Mouse (Mus musculus) adrenal gland, adult (tissue): Measurements from ENCODE around the gene Gm1043.
A peak's percentile ranks its signal among the peaks of the same experiment; 100 is the strongest.

ENCODE experiments used
- DNase-seq, 2 experiments: peaks; one replicate each; pipeline ENCODE4 v3.0.0; 2022 to 2023; ENCODE audit warnings: low spot score in 1 of 2; ENCODE audit not compliant: inconsistent age in 2 of 2

Gm1043 gene

GRCm38 (mm10) chr5:37107611-37108010 lies 22.4 kb downstream of the Gm1043 start:
- no peak for DNase-seq

GRCm38 (mm10) chr5:37109280-37109849 lies 24.2 kb downstream of the Gm1043 start:
- peak; percentile 82 to 94 for DNase-seq

- no peak for DNase-seq
Observed at GRCm38 (mm10) chr5:37112389-37112788, 27.2 kb downstream of the Gm1043 start.

DNA sequence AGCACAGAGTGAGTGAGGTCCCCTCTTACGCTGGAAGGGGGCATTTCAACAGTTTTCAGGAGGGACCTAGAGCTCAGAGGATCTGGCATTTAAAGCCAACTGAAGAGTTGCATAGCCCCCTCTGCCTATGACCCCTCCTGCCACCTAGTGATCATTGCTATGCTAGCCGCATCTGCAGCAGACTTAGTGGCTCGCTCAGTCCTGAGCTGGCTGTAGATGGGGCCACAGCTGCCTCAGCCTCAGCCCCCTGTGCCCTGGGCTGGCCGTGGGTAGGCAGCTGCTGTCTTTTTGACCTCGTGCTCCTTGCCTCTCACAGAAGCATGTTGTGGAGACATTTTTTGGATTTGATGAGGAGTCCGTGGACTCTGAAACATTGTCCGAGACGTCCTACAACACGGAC lies 32.0 kb downstream of the Gm1043 start:
- DNase-seq = no peak

GRCm38 (mm10) chr5:37118242-37118641 lies 33.1 kb downstream of the Gm1043 start:
- peak in 1 of 2 experiments; percentile 43 for DNase-seq

DNA sequence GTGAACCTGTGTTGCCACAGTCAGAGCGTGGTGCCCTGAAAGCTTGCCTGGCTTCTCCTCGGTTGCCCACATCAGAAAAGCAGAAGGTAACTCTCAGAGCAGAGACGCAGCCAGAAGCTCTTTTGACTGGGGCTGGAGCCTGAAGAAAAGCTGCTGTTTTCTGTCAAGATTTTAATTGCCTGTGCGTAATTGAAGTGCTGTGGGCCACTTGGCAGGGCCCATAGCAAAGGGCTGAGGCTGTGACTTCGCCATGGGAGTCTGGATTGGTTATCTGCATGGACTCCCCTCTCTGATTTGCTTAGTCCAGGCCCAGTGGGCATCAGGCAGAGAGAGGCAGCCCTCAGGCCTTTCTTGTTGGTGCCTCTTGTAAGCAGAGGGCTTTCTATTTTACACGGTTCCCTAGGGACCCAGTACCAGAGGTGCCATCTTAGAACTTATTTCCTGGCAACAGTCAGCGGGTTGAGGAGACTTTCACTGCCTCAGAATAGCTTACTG lies 36.1 kb downstream of the Gm1043 start:
- no peak for DNase-seq

- DNase-seq = peak in 1 of 2 experiments; percentile 35
Observed at GRCm38 (mm10) chr5:37131841-37132240, 46.7 kb downstream of the Gm1043 start.

DNA sequence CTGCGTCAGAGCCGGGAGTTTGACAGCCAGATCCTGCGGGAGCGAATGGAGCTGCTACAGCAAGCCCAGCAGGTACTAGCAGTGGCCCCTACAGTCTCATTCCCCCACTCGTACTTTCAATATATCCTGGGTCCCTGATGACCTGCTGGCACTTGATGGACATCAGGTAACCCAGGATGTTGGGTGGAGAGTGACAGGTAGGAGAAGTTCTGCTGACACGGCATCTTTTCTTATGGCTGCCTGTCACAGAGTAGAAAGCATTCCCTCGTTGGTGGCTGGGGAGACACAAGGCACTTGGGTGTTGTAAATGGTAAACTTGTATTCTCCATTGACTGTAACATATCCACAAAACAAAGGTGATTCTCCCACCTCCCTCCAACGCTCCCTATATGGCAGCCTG lies 56.6 kb downstream of the Gm1043 start:
- DNase-seq = no peak

DNA sequence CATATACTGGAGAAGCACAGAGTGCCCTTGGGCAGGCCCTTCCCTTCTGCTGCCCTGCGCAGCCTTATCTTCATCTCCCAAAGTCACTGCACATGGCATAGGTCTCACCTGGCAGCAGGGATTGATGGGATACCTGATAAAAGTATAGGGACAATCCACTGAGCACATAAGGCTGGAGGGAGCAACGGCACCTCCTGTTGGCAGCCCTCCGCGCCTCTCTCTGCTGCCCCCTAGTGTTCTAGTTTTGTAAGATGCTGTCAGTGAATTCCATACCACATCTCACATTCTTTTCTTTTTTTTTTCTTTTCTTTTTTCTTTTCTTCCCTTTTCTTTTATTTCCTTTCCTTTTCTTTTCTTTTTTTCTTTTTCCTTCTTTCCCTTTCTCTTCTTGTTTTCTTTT lies 62.4 kb downstream of the Gm1043 start:
- peak; percentile 27 to 76 for DNase-seq

GRCm38 (mm10) chr5:37150650-37151049 lies 65.5 kb downstream of the Gm1043 start:
- DNase-seq = no peak

GRCm38 (mm10) chr5:37154472-37154871 lies 69.3 kb downstream of the Gm1043 start:
- no peak for DNase-seq

- no peak for DNase-seq
Observed at GRCm38 (mm10) chr5:37158408-37158807, 73.2 kb downstream of the Gm1043 start.

DNA sequence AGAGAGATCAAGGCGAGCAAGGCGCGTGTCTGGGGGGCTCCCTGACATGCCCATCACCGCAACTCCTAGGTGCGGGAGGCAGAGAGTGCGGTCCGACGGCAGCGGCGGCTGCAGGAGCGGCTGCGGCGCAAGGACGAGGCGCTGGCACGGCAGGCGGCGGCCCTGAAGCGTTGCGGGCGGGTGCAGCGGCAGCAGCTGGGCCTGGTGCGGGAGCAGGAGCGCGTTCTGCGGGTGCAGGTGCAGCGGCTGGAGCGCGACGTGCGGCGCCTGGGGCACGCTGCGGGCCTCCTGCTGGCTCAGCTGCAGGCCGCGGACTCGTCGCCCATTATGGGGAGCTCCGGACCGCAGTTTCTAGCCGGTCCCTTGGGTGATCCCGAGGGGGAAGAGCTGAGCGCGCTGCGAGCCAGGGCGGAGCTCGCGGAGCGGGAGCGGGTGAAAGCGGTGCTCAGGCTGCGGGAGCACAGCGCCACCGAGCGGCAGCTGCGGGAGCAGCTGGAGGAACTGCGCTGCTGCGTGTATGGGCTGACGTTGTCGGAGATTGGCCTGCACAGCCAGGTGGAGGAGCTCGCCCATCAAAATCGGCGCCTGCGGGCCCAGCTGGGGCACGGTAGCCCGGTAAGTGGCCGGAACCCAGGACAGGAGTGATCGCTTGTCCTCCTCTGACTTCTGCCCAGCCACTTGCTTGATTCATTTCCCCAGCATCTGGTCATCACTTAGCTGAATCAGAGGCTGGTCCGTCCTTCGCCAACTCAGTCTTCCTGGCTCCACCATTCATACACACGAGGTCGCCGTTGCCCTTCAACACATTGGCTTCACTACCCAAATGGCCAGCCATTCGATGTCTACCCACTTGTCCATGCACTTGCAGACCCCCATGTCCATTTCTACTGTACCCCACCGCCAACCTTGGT lies 78.0 kb downstream of the Gm1043 start:
- peak; percentile 72 to 87 for DNase-seq

GRCm38 (mm10) chr5:37176466-37176865 lies 91.3 kb downstream of the Gm1043 start:
- DNase-seq = no peak

- DNase-seq = no peak
Observed at GRCm38 (mm10) chr5:37177061-37177460, 91.9 kb downstream of the Gm1043 start.

- DNase-seq = no peak
Observed at GRCm38 (mm10) chr5:37178811-37179210, 93.6 kb downstream of the Gm1043 start.

- DNase-seq = no peak
Observed at GRCm38 (mm10) chr5:37179872-37180271, 94.7 kb downstream of the Gm1043 start.

DNA sequence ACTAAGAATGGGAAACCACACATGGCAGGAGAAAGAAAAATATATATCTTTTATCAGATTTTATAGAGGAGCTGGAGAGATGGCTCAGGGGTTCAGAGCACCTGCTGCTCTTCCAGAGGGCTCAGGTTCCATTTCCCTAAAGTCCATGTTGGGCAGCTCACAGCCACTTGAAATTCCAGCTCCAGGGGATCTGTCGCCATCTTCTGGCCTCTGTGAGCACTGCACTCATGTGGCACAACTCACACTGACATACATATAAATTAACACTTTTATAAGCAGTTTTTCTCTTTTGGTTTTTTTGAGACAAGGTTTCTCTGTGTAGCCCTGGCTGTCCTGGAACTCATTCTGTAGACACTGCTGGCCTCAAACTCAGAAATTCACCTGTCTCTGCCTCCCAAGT lies 95.5 kb downstream of the Gm1043 start:
- no peak for DNase-seq

DNA sequence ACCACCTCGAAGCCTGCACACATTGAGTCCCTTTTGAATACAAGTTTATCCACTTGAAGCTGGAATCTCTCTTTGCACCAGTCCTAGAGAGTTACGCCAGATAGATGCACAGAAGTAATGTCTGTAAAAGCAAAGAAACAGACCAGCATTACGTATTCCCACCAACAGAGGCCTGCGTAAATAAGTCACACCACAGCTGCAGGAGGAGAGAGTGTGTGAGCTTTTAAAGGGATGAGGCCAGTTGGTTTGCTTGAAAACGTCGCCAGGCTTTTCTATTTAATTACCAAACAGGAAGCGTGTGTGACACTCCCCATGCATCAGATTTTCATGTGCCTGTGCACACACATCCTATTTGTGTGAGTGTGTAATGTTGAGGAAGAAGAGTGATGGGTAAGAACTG lies 99.4 kb downstream of the Gm1043 start:
- DNase-seq = no peak

DNA sequence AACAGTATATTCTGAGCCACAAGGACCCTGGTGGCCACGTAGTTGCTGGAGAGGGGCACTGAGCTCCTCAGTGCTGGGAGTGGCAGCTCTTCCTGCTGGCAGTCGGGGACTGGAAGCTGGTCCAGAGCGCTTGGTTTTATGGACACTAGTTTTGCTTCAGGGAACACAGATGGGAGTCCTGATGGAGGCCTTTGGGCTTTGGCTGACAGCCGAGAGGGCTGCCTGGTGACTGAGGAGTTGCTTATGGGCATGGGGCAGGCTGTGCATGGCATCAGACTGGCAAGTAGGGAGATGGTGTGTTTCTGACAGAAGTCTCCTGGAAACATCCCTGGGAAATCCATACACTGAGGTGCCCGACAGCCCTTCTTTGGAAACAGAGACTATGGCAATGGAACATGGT lies 105.2 kb downstream of the Gm1043 start:
- no peak for DNase-seq

GRCm38 (mm10) chr5:37196196-37196595 lies 111.0 kb downstream of the Gm1043 start:
- no peak for DNase-seq

DNA sequence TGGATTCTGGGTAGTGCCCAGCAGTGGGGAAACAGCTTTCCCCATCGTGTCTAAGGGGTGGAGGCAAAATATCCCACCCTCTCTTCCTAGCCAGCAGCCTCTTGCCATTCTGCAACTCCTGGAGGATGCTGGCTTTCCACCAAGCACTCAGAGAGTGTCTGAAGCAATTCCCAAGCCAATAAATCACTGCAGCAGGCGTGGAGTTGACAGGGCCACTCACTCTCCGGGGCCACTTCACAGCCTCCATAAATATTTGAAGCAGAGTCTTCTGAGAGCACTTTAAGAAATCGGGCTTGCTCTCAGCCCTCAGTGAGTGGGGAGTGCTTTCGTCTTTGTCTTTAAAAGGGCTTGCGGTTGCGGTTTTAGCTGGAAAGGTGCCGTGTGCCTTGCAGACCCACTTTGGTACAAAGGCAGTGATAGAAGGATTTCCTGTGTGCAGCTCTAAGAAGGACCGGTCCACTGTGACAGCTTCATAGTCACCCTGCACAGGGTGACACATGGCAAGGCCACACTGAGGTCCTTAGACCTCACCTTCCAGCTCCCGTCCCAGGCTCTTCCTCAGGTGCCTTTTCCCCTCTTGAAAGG lies 111.6 kb downstream of the Gm1043 start:
- no peak for DNase-seq
